Mouse (Mus musculus): ENCODE data around the gene Gm26657. TPM values are rescaled to one million over a fixed set of nuclear protein-coding genes. Genes with fewer than 3 reads are reported as not detected.

The Gm26657 gene
- polyA plus RNA-seq, 2 experiments, result not detected

- no peak overlapping the region for H3K4me3 ChIP-seq (replicated peaks; ENCODE audit: low read length)
- TF ChIP-seq POLR2A (IDR thresholded peaks at IDR 0.05; ENCODE audit: borderline replicate concordance, extremely low read depth, insufficient read depth, insufficient read length), result no peak
- WGBS, result 65% methylated on average over 5 of the region's 5 CpGs
These were observed 23.1 kb upstream of the Gm26657 start for GRCm38 (mm10) chr4:56716801-56717200.

GRCm38 (mm10) chr4:56717932-56718331 is 21.9 kb upstream of the Gm26657 start:
- no peak for TF ChIP-seq POLR2A (IDR thresholded peaks at IDR 0.05; ENCODE audit: borderline replicate concordance, extremely low read depth, insufficient read depth, insufficient read length)
- DNase-seq (ENCODE audit: low spot score) (no peak), ATAC-seq (ENCODE audit: low FRiP score, low read depth) (no peak)
- H3K9me3 ChIP-seq (ENCODE audit: control insufficient read depth, low read length), result no peaks in the 10 kb centered on the region
- no peak overlapping the region for H3K9ac ChIP-seq (ENCODE audit: low read depth, low read length, severe bottlenecking)
- no peak overlapping the region for H3K4me2 ChIP-seq (replicated peaks; ENCODE audit: low read depth, low read length, severe bottlenecking)
- no peak overlapping the region for H3K4me3 ChIP-seq (replicated peaks; ENCODE audit: low read length)
- WGBS, result 78% methylated on average over 3 of the region's 3 CpGs
- no peak overlapping the region for H3K27ac ChIP-seq (replicated peaks; ENCODE audit: low read depth, low read length)
- H3K36me3 ChIP-seq (ENCODE audit: control insufficient read depth, insufficient read depth, low read length), result no peaks in the 10 kb centered on the region
- H3K27me3 ChIP-seq (ENCODE audit: control insufficient read depth, insufficient read depth, low read length), result no peaks in the 10 kb centered on the region
- H3K4me1 ChIP-seq (ENCODE audit: control insufficient read depth, insufficient read depth, low read length), result peaks cover 12% of the 10 kb centered on the region; the same call in 1 of the 2 replicates

More at GRCm38 (mm10) chr4:56716801-56717200, 23.1 kb upstream of the Gm26657 start:
- Histone ChIP-seq H3K36me3 (ENCODE audit: control insufficient read depth, insufficient read depth, low read length) (no peaks in the 10 kb centered on the region), H3K27me3 (ENCODE audit: control insufficient read depth, insufficient read depth, low read length) (no peaks in the 10 kb centered on the region), H3K4me1 (ENCODE audit: control insufficient read depth, insufficient read depth, low read length) (peaks cover 12% of the 10 kb centered on the region; the same call in 1 of the 2 replicates), H3K4me2 (replicated peaks; ENCODE audit: low read depth, low read length, severe bottlenecking) (no peak overlapping the region), H3K9ac (ENCODE audit: low read depth, low read length, severe bottlenecking) (no peak overlapping the region), H3K9me3 (ENCODE audit: control insufficient read depth, low read length) (no peaks in the 10 kb centered on the region), H3K27ac (replicated peaks; ENCODE audit: low read depth, low read length) (no peak overlapping the region)
- DNase-seq (ENCODE audit: low spot score), result no peak
- no peak for ATAC-seq (ENCODE audit: low FRiP score, low read depth)

GRCm38 (mm10) chr4:56718573-56719442 is 21.1 kb upstream of the Gm26657 start:
- Histone ChIP-seq H3K27me3 (ENCODE audit: control insufficient read depth, insufficient read depth, low read length) (no peaks in the 10 kb centered on the region), H3K27ac (replicated peaks; ENCODE audit: low read depth, low read length) (no peak overlapping the region), H3K9me3 (ENCODE audit: control insufficient read depth, low read length) (no peaks in the 10 kb centered on the region), H3K4me2 (replicated peaks; ENCODE audit: low read depth, low read length, severe bottlenecking) (no peak overlapping the region), H3K4me1 (ENCODE audit: control insufficient read depth, insufficient read depth, low read length) (peaks cover 12% of the 10 kb centered on the region; the same call in 1 of the 2 replicates), H3K9ac (ENCODE audit: low read depth, low read length, severe bottlenecking) (no peak overlapping the region), H3K36me3 (ENCODE audit: control insufficient read depth, insufficient read depth, low read length) (no peaks in the 10 kb centered on the region), H3K4me3 (replicated peaks; ENCODE audit: low read length) (no peak overlapping the region)
- 48% methylated on average over 12 of the region's 12 CpGs for WGBS
- DNase-seq (ENCODE audit: low spot score) (peak; percentile 32), ATAC-seq (ENCODE audit: low FRiP score, low read depth) (no peak)
- no peak for TF ChIP-seq POLR2A (IDR thresholded peaks at IDR 0.05; ENCODE audit: borderline replicate concordance, extremely low read depth, insufficient read depth, insufficient read length)

GRCm38 (mm10) chr4:56719456-56719855 is 20.4 kb upstream of the Gm26657 start:
- Histone ChIP-seq H3K4me2 (replicated peaks; ENCODE audit: low read depth, low read length, severe bottlenecking) (no peak overlapping the region), H3K9me3 (ENCODE audit: control insufficient read depth, low read length) (no peaks in the 10 kb centered on the region), H3K27me3 (ENCODE audit: control insufficient read depth, insufficient read depth, low read length) (no peaks in the 10 kb centered on the region), H3K27ac (replicated peaks; ENCODE audit: low read depth, low read length) (no peak overlapping the region), H3K9ac (ENCODE audit: low read depth, low read length, severe bottlenecking) (no peak overlapping the region), H3K36me3 (ENCODE audit: control insufficient read depth, insufficient read depth, low read length) (no peaks in the 10 kb centered on the region), H3K4me3 (replicated peaks; ENCODE audit: low read length) (no peak overlapping the region), H3K4me1 (ENCODE audit: control insufficient read depth, insufficient read depth, low read length) (peaks cover 12% of the 10 kb centered on the region; the same call in 1 of the 2 replicates)
- ATAC-seq (ENCODE audit: low FRiP score, low read depth) (no peak), DNase-seq (ENCODE audit: low spot score) (no peak)
- TF ChIP-seq POLR2A (IDR thresholded peaks at IDR 0.05; ENCODE audit: borderline replicate concordance, extremely low read depth, insufficient read depth, insufficient read length), result no peak
- 53% methylated on average over 9 of the region's 9 CpGs for WGBS

GRCm38 (mm10) chr4:56720403-56720802 is 19.5 kb upstream of the Gm26657 start:
- no peaks in the 10 kb centered on the region for H3K27me3 ChIP-seq (ENCODE audit: control insufficient read depth, insufficient read depth, low read length)
- no peaks in the 10 kb centered on the region for H3K36me3 ChIP-seq (ENCODE audit: control insufficient read depth, insufficient read depth, low read length)
- H3K4me3 ChIP-seq (replicated peaks; ENCODE audit: low read length), result no peak overlapping the region
- H3K4me1 ChIP-seq (ENCODE audit: control insufficient read depth, insufficient read depth, low read length), result peaks cover 12% of the 10 kb centered on the region; the same call in 1 of the 2 replicates
- WGBS, result 86% methylated on average over 9 of the region's 9 CpGs
- TF ChIP-seq POLR2A (IDR thresholded peaks at IDR 0.05; ENCODE audit: borderline replicate concordance, extremely low read depth, insufficient read depth, insufficient read length), result no peak
- no peaks in the 10 kb centered on the region for H3K9me3 ChIP-seq (ENCODE audit: control insufficient read depth, low read length)
- no peak overlapping the region for H3K4me2 ChIP-seq (replicated peaks; ENCODE audit: low read depth, low read length, severe bottlenecking)
- no peak overlapping the region for H3K27ac ChIP-seq (replicated peaks; ENCODE audit: low read depth, low read length)
- H3K9ac ChIP-seq (ENCODE audit: low read depth, low read length, severe bottlenecking), result no peak overlapping the region
- ATAC-seq (ENCODE audit: low FRiP score, low read depth) (no peak), DNase-seq (ENCODE audit: low spot score) (no peak)
